Mouse (Mus musculus): Measurements from ENCODE around the gene Dag1.

- TF ChIP-seq POLR2A (IDR thresholded peaks at IDR 0.05; ENCODE audit: extremely low read depth, insufficient read depth, low read length), result no peak
- TF ChIP-seq CTCF (IDR thresholded peaks at IDR 0.05; ENCODE audit: extremely low read depth, insufficient read depth, low read length), result peak; percentile 28; the same call in 1 of the 2 replicates
Measured at GRCm38 (mm10) chr9:108244984-108245383, 18.8 kb downstream of the Dag1 start.
